Mouse (Mus musculus): ENCODE data around the gene Parp8.

The Parp8 gene

DNA sequence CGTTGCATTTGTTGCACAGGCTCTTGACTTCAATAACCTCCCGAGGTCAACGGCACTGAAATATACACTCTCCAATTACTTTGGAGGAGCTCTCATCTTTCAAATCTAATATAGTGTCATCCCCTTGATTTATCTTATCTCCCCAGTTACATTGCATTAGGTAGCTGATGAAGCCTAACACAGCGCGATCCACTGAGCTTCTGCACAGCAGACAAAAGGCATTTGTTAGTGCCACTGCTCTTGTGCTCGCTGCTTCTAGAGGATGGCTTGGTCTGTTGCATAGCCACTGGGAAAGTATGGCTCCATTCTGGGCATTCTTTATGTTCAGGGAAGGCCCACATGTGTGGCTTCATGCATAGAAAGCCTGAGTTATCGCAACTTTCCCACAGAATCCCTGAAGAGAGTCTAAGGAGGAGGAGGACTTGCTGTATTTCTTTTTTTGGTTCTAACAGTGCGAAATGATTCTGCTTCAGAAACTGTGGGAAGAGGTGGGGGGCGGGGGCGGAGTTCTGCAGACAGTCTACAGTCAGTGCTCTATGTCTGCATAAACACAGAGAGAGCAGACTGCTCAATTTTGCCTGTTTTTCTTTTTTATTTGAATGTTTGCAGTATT lies 145.7 kb downstream of the Parp8 start:
- no peak for DNase-seq (ENCODE audit: low read depth, low spot score)

DNA sequence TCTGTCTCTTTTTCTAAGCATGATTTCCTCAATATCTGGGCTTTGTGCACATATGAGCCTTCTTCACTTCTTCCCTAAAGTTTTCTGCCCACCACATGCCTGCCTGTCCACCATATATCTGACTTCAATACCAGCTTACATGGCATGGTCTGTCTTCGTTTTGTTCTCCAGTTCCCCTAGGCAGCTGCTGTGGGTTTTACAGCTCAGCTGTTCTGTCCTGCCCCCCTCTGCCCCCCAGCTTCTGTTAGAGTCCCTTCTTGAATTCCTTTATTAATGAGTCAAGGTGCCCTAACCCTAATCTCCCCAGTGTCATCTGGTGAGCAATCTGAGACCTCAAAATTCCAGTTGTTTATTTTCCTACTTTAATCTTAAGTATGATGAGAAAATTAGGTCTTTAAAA lies 155.1 kb downstream of the Parp8 start:
- no peak for DNase-seq (ENCODE audit: low read depth, low spot score)

DNA sequence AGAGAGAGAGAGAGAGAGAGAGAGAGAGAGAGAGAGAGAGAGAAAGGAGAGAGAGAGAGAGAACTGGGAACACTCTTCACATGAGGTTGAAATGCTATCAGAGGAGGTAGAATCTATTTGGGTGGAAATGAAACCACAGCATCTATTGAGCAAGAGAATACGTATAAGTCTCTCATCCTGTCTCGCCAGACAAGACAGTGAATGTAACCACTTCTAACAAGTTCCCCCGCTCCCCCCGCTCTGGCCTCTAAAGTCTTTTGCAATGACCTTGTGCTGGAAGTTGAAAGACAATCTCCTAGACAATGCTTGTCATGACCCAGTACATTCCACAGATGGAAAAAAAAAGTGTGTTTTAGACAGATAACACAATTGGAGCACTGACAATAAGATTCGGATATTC lies 181.4 kb downstream of the Parp8 start:
- DNase-seq (ENCODE audit: low read depth, low spot score) = no peak

DNA sequence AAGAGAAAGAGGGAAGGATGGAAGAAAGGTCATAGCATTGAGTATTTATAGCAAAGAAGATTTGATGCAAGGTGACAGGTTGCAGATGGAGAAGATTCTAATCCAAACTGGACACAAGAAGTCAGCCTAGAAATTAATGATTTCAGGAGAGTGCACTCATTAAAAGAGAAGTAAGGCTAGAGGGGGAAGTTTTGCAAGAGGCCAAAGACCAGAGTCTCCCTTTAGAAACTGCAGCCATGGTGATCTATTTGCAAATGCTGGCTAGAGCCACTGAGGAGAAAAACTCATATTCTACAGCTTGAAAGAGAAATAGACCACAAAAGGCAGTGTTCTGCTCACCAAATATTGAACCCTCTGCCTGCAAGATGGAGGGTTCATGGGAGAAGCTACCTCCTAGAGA lies 194.4 kb downstream of the Parp8 start:
- DNase-seq (ENCODE audit: low read depth, low spot score) = no peak

DNA sequence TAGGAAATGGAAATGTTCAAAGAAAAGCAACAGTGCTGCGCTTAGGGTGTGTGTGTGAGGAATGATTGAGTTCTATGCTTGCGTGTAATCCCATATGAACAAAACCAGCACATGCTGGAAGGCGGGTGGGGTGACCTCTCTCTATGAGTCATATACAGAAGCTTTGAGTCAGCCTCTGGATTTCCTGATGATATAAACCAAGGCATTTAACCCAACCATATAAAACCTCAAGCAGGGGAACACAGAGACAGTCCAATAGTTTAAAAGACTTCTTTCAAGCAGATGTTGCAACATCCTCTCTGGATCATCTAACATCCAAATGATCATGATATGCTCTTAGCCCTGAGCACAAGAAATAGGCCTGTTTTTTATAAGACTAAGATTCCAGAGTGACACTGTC lies 196.3 kb downstream of the Parp8 start:
- no peak for DNase-seq (ENCODE audit: low read depth, low spot score)

DNA sequence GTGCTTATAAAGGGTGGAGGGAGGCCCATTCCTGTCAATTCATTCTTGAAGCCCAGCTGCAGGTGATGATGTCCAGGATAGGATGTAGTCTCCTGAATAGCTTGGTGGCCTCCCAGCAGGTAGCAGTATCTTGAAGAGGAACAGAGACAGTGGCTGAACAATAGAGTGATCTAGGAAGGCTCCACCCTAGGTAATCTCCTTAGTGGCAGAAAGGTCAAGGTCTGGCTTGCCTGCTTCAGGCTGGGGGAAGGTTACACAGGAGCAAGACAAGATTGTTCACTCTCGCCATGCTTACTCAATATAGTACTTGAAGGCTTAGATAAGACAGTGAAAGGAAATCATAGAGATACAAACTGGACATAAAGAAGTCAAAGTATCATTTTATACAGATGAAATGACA lies 213.9 kb downstream of the Parp8 start:
- no peak for DNase-seq (ENCODE audit: low read depth, low spot score)

All from CD4-positive, CD25-positive, alpha-beta regulatory T cell, adult 2 months (primary cell).